Comparison of ENCODE assay signal across 11 mouse cellular contexts in genomic region chr6:136789391-136789971, GRCm38 (mm10). TPM values are rescaled to one million over a fixed set of nuclear protein-coding genes. Genes with fewer than 3 reads are reported as not detected.
A peak's percentile ranks its signal among the peaks of the same experiment; 100 is the strongest.
DNase-seq lines count a peak whose midpoint lies in the region; ATAC-seq and TF ChIP-seq lines count a peak whose summit lies in the region.
"Had no signal": no experiment of that assay in that cellular context is flagged by ENCODE, and none has a peak within 500 bp of the region (broad histone marks: within the 10 kb centered on the region; RNA-seq: fewer than 3 reads in every experiment).

No protein-coding gene starts in this region.

- H3K27me3 ChIP-seq in intestine, embryonic 16.5 days (replicated peaks; ENCODE audit: control insufficient read depth, insufficient read depth, low read length), result no peaks in the 10 kb centered on the region

- peak overlapping the region; percentile 69 for H3K27ac ChIP-seq in intestine, embryonic 16.5 days (ENCODE audit: low read length)

- no peaks in the 10 kb centered on the region for H3K9me3 ChIP-seq in intestine, embryonic 16.5 days (ENCODE audit: control insufficient read depth, low read length)

- peaks cover 14% of the 10 kb centered on the region for H3K4me1 ChIP-seq in intestine, embryonic 16.5 days (ENCODE audit: control insufficient read depth, insufficient read depth, low read length)
- peaks cover 5% of the 10 kb centered on the region for H3K4me1 ChIP-seq in lung, adult 2 months (ENCODE audit: control insufficient read depth, insufficient read depth, low read length)

- no peak overlapping the region for H3K9ac ChIP-seq in intestine, embryonic 16.5 days (ENCODE audit: low read depth, low read length)

- ATAC-seq in intestine, embryonic 16.5 days, result peak; percentile 76
- no peak for ATAC-seq in CD4-positive, CD25-positive, alpha-beta regulatory T cell, adult 4 months
- ATAC-seq: activated CD4-positive, CD25-positive, alpha-beta regulatory T cell, adult 4 months had no signal

- TF ChIP-seq CTCF in lung, adult 2 months (IDR thresholded peaks at IDR 0.05; ENCODE audit: insufficient read depth, low read length), result no peak

- no peaks in the 10 kb centered on the region for H3K36me3 ChIP-seq in intestine, embryonic 16.5 days (ENCODE audit: control insufficient read depth, insufficient read depth, low read length)

- DNase-seq in urinary bladder, postnatal 25 days (ENCODE audit: low spot score), result peak; percentile 29
- DNase-seq in urinary bladder, adult 2 months (ENCODE audit: low spot score), result no peak
- DNase-seq in lung, adult 2 months, result peak; percentile 41
- DNase-seq in T-cell, adult 2 months (ENCODE audit: low spot score), result no peak
- no peak for DNase-seq in layer of hippocampus, adult 8-10 months (ENCODE audit: low spot score in 2 of 2)
- no peak for DNase-seq in adrenal gland, postnatal 10 days

- TF ChIP-seq POLR2A in lung, adult 2 months (IDR thresholded peaks at IDR 0.05; ENCODE audit: borderline replicate concordance, extremely low read depth, low read depth, low read length), result no peak

- no peak overlapping the region for H3K4me3 ChIP-seq in intestine, embryonic 16.5 days (ENCODE audit: low read length)
- no peak overlapping the region for H3K4me3 ChIP-seq in lung, adult 2 months (replicated peaks; ENCODE audit: extremely low read depth, low read depth, low read length)
- H3K4me3 ChIP-seq: megakaryocyte, embryonic 14.5 days had no signal

- H3K4me2 ChIP-seq in intestine, embryonic 16.5 days (ENCODE audit: low read depth, low read length), result no peak overlapping the region

- WGBS in intestine, embryonic 16.5 days, result 46% methylated on average over 5 of the region's 5 CpGs
- WGBS in lung, adult 2 months, result 33% methylated on average over 5 of the region's 5 CpGs

RNA-seq across cellular contexts. Expression of gene Gucy2c, which starts 7.9 kb away (rescaled TPM):
- 0.04 and 0.06 TPM in 2 replicates for polyA plus RNA-seq in urinary bladder, adult 2 months (2012; rRNA removed)
- polyA plus RNA-seq in intestine, embryonic 16.5 days (2015; fragmentation: Nextera tagmentation; extraction: Ambion mirVana), result 91.5 and 109 TPM in 2 replicates
- 0.04 and 0.27 TPM in 2 replicates for polyA plus RNA-seq in lung, adult 2 months (2012; rRNA removed)
- under 1 TPM; 0.41 to 0.76 (median 0.63) TPM for total RNA-seq in layer of hippocampus, adult 8-10 months (2022)
- polyA plus RNA-seq in CD4-positive, CD25-positive, alpha-beta regulatory T cell, adult 4 months (2017; shearing (Covaris generic)), result not detected
- under 1 TPM; 0.15 to 0.21 TPM for total RNA-seq in adrenal gland, postnatal 10 days (2021)
- total RNA-seq: granulocyte monocyte progenitor cell, adult 5-6 weeks had no signal
- polyA plus RNA-seq: activated CD4-positive, CD25-positive, alpha-beta regulatory T cell, adult 4 months had no signal

RNA-seq across cellular contexts. Expression of gene Hist4h4, which starts 14.7 kb away (rescaled TPM):
- 0.17 and 0.18 TPM in 2 replicates for polyA plus RNA-seq in urinary bladder, adult 2 months (2012; rRNA removed)
- 0.40 and 0.49 TPM in 2 replicates for polyA plus RNA-seq in intestine, embryonic 16.5 days (2015; fragmentation: Nextera tagmentation; extraction: Ambion mirVana)
- 0.65 and 1.1 TPM in 2 replicates for polyA plus RNA-seq in lung, adult 2 months (2012; rRNA removed)
- total RNA-seq in layer of hippocampus, adult 8-10 months (2022), result 10 to 100 TPM in 2 of 4 experiments, 1 to 10 TPM in 2; 9.3 to 12.4 (median 10.3) TPM
- 1 to 10 TPM; 1.0 to 1.7 TPM for polyA plus RNA-seq in CD4-positive, CD25-positive, alpha-beta regulatory T cell, adult 4 months (2017; shearing (Covaris generic))
- total RNA-seq in adrenal gland, postnatal 10 days (2021), result 10 to 100 TPM; 28.3 to 29.2 TPM

RNA-seq across cellular contexts. Expression of gene H2afj, which starts 18.6 kb away (rescaled TPM):
- polyA plus RNA-seq in urinary bladder, adult 2 months (2012; rRNA removed), result 152 and 198 TPM in 2 replicates
- polyA plus RNA-seq in intestine, embryonic 16.5 days (2015; fragmentation: Nextera tagmentation; extraction: Ambion mirVana), result 217 and 222 TPM in 2 replicates
- 242 and 409 TPM in 2 replicates for polyA plus RNA-seq in lung, adult 2 months (2012; rRNA removed)
- total RNA-seq in layer of hippocampus, adult 8-10 months (2022), result 10 to 100 TPM; 41.1 to 66.0 (median 50.4) TPM
- 10 to 100 TPM; 73.4 to 92.2 TPM for polyA plus RNA-seq in CD4-positive, CD25-positive, alpha-beta regulatory T cell, adult 4 months (2017; shearing (Covaris generic))
- 10 to 100 TPM; 71.1 to 85.2 TPM for total RNA-seq in adrenal gland, postnatal 10 days (2021)

RNA-seq across cellular contexts. Expression of gene BC049715, which starts 37.9 kb away (rescaled TPM):
- 0.40 and 0.52 TPM in 2 replicates for polyA plus RNA-seq in urinary bladder, adult 2 months (2012; rRNA removed)
- polyA plus RNA-seq in intestine, embryonic 16.5 days (2015; fragmentation: Nextera tagmentation; extraction: Ambion mirVana), result 0.65 and 0.93 TPM in 2 replicates
- polyA plus RNA-seq in lung, adult 2 months (2012; rRNA removed), result 0.57 and 1.0 TPM in 2 replicates
- total RNA-seq in layer of hippocampus, adult 8-10 months (2022), result 1 to 10 TPM; 2.3 to 4.3 (median 3.3) TPM
- polyA plus RNA-seq in CD4-positive, CD25-positive, alpha-beta regulatory T cell, adult 4 months (2017; shearing (Covaris generic)), result 1 to 10 TPM; 2.1 to 5.2 TPM
- total RNA-seq in adrenal gland, postnatal 10 days (2021), result under 1 TPM; 0.73 to 0.75 TPM

RNA-seq across cellular contexts. Expression of gene Wbp11, which starts 38.6 kb away (rescaled TPM):
- 31.2 and 40.7 TPM in 2 replicates for polyA plus RNA-seq in urinary bladder, adult 2 months (2012; rRNA removed)
- 82.1 and 82.3 TPM in 2 replicates for polyA plus RNA-seq in intestine, embryonic 16.5 days (2015; fragmentation: Nextera tagmentation; extraction: Ambion mirVana)
- 31.3 and 32.2 TPM in 2 replicates for polyA plus RNA-seq in lung, adult 2 months (2012; rRNA removed)
- 100 to 1,000 TPM; 115 to 129 (median 123) TPM for total RNA-seq in layer of hippocampus, adult 8-10 months (2022)
- polyA plus RNA-seq in CD4-positive, CD25-positive, alpha-beta regulatory T cell, adult 4 months (2017; shearing (Covaris generic)), result 10 to 100 TPM; 58.3 to 63.6 TPM
- 10 to 100 TPM; 82.5 to 86.5 TPM for total RNA-seq in adrenal gland, postnatal 10 days (2021)

Comparison
In these comparisons a context has a peak if more than half of its experiments do, and no peak if none do; other contexts are left out.
1. DNase-seq: peak in urinary bladder, postnatal 25 days (single experiment) and lung, adult 2 months (single experiment); none in urinary bladder, adult 2 months (single experiment), T-cell, adult 2 months (single experiment), layer of hippocampus, adult 8-10 months (0 of 2) and adrenal gland, postnatal 10 days (single experiment).
2. RNA of gene Gucy2c, which starts 7.9 kb away (polyA plus RNA-seq): 91.5 to 109 TPM in intestine, embryonic 16.5 days; 0.04 to 0.06 TPM in urinary bladder, adult 2 months, 0.04 to 0.27 TPM in lung, adult 2 months and not detected in CD4-positive, CD25-positive, alpha-beta regulatory T cell, adult 4 months; every median in the first group is over 10 times any median in the second.